Mouse (Mus musculus) ES-E14 (cell line): ENCODE data around the gene Rubcn. TPM values are rescaled to one million over a fixed set of nuclear protein-coding genes. Genes with fewer than 3 reads are reported as not detected.

Source experiments
- DNase-seq: peaks from one replicate; pipeline ENCODE4 v3.0.0-alpha.2; 2013; ENCODE audit warnings: low read depth, low spot score
- H3K27ac ChIP-seq: 2 replicates; pipeline ENCODE4 v1.5.1; 2012; ENCODE audit warnings: low read depth, mild to moderate bottlenecking, low read length, moderate library complexity, mixed read lengths; ENCODE audit not compliant: poor library complexity, insufficient read depth, severe bottlenecking
- H3K36me3 ChIP-seq: 2 replicates; pipeline ENCODE4 v1.6.1; 2012; ENCODE audit warnings: mild to moderate bottlenecking, low read length, moderate library complexity, mixed read lengths; ENCODE audit not compliant: control insufficient read depth, poor library complexity, insufficient read depth, severe bottlenecking
- H3K4me1 ChIP-seq, 2 experiments: fragments of 150-350 bp in 1 of 2; sonication (generic) in 1 of 2; 2 replicates each; pipeline ENCODE4 v1.6.1; 2012; ENCODE audit warnings: low read length in 2 of 2, mild to moderate bottlenecking in 1 of 2, mixed read lengths in 1 of 2; ENCODE audit not compliant: control insufficient read depth in 2 of 2, insufficient read depth in 2 of 2, poor library complexity in 1 of 2
- H3K4me3 ChIP-seq, 2 experiments: fragments of 150-350 bp in 1 of 2; sonication (generic) in 1 of 2; 2 replicates each; pipeline ENCODE4 v1.5.1; 2012; ENCODE audit warnings: low read length in 2 of 2, low read depth in 1 of 2, mild to moderate bottlenecking in 1 of 2, mixed read lengths in 1 of 2; ENCODE audit not compliant: insufficient read depth in 1 of 2, poor library complexity in 1 of 2, severe bottlenecking in 1 of 2
- H3K9ac ChIP-seq: 2 replicates; pipeline ENCODE4 v1.6.1; 2012; ENCODE audit warnings: low read depth, mild to moderate bottlenecking, low read length, mixed read lengths; ENCODE audit not compliant: poor library complexity, insufficient read depth, severe bottlenecking
- H3K9me3 ChIP-seq: fragments of 150-350 bp; sonication (generic); 2 replicates; pipeline ENCODE4 v1.6.1; 2012; ENCODE audit warnings: low read depth, mild to moderate bottlenecking, low read length; ENCODE audit not compliant: control insufficient read depth, insufficient read depth
- CHD2 ChIP-seq: IDR thresholded peaks from 2 replicates; pipeline ENCODE4 v1.6.1; 2014; ENCODE audit warnings: mild to moderate bottlenecking, low read depth, low read length, inconsistent platforms
- HCFC1 ChIP-seq: IDR thresholded peaks from 2 replicates; pipeline ENCODE4 v1.6.1; 2012; ENCODE audit warnings: low read length, inconsistent platforms, borderline replicate concordance; ENCODE audit not compliant: insufficient read depth
- MAFK ChIP-seq: IDR thresholded peaks from 2 replicates; pipeline ENCODE4 v1.6.1; 2014; ENCODE audit warnings: mild to moderate bottlenecking, low read depth, low read length, inconsistent platforms; ENCODE audit not compliant: insufficient read depth
- ZC3H11A ChIP-seq: IDR thresholded peaks from 2 replicates; pipeline ENCODE4 v1.6.1; 2012; ENCODE audit warnings: low read depth, mild to moderate bottlenecking, inconsistent platforms, low read length, borderline replicate concordance
- ZNF384 ChIP-seq: IDR thresholded peaks from 2 replicates; pipeline ENCODE4 v1.6.1; 2012; ENCODE audit warnings: low read depth, low read length, inconsistent platforms
- in situ Hi-C, 2 experiments: fragments of 600-800 bp; cut with MboI; formaldehyde crosslinking; loops; one replicate each; pipeline ENCODE4 v1.15.1; 2025; ENCODE audit warnings: low sequenced_read_pairs in 2 of 2, inconsistent platforms in 1 of 2; ENCODE audit not compliant: unreplicated experiment in 2 of 2
- total RNA-seq: library from RNA; depleted of rRNA; stranded (reverse); fragments of 300-350 nt; gene quantifications from 2 replicates; pipeline ENCODE4 v1.2.3, GENCODE M21; 2012

Gene Rubcn
- total RNA-seq, 1 experiment, result 19.4 TPM

- Histone ChIP-seq H3K4me3 (no peak overlapping the region), H3K9me3 (no peaks in the 10 kb centered on the region), H3K4me1 (peaks cover 0 to 19% of the 10 kb centered on the region in 2 experiments; a peak in 2 of 4 replicates), H3K27ac (no peak overlapping the region; the same call in 1 of the 2 replicates), H3K9ac (no peak overlapping the region), H3K36me3 (no peaks in the 10 kb centered on the region)
- no peak for DNase-seq
- no peak for TF ChIP-seq ZNF384
- TF ChIP-seq ZC3H11A, result no peak
- no peak for TF ChIP-seq HCFC1
- TF ChIP-seq CHD2, result no peak
- no peak for TF ChIP-seq MAFK
- in situ Hi-C loops, result no loop called here
These were observed 70.0 kb downstream of the Rubcn start for GRCm38 (mm10) chr16:32807408-32808185.

GRCm38 (mm10) chr16:32805151-32805550, 72.4 kb downstream of the Rubcn start:
- in situ Hi-C loops, result no loop called here
- Histone ChIP-seq H3K9me3 (no peaks in the 10 kb centered on the region), H3K9ac (no peak overlapping the region), H3K27ac (no peak overlapping the region), H3K36me3 (no peaks in the 10 kb centered on the region), H3K4me1 (peaks cover 3 to 21% of the 10 kb centered on the region in 2 experiments; a peak in 3 of 4 replicates), H3K4me3 (no peak overlapping the region)
- TF ChIP-seq HCFC1, result no peak
- TF ChIP-seq MAFK, result no peak
- no peak for TF ChIP-seq CHD2
- no peak for TF ChIP-seq ZC3H11A
- TF ChIP-seq ZNF384, result no peak
- DNase-seq, result no peak

GRCm38 (mm10) chr16:32803901-32804300, 73.7 kb downstream of the Rubcn start:
- in situ Hi-C loops, result no loop called here
- H3K4me3 ChIP-seq, result no peak overlapping the region
- H3K9ac ChIP-seq, result no peak overlapping the region
- TF ChIP-seq ZC3H11A (no peak), HCFC1 (no peak)
- H3K4me1 ChIP-seq, result peaks cover 4 to 21% of the 10 kb centered on the region in 2 experiments
- no peaks in the 10 kb centered on the region for H3K36me3 ChIP-seq
- no peaks in the 10 kb centered on the region for H3K9me3 ChIP-seq
- peak overlapping the region; percentile 66; the same call in 1 of the 2 replicates for H3K27ac ChIP-seq
- no peak for DNase-seq

GRCm38 (mm10) chr16:32803252-32803853, 74.2 kb downstream of the Rubcn start:
- Histone ChIP-seq H3K9ac (peak overlapping the region; percentile 22; the same call in 1 of the 2 replicates), H3K36me3 (no peaks in the 10 kb centered on the region), H3K4me1 (peaks cover 8 to 24% of the 10 kb centered on the region in 2 experiments), H3K9me3 (no peaks in the 10 kb centered on the region), H3K27ac (peak overlapping the region; percentile 66; the same call in 1 of the 2 replicates), H3K4me3 (no peak overlapping the region)
- TF ChIP-seq ZC3H11A, result no peak
- TF ChIP-seq CHD2, result no peak
- in situ Hi-C loops, result no loop called here
- DNase-seq, result no peak

GRCm38 (mm10) chr16:32797426-32797689, 80.2 kb downstream of the Rubcn start, which contains the start of gene Muc20:
TSS of gene Muc20 (minus strand) at chr16:32797435.
- Histone ChIP-seq H3K27ac (no peak within 1 kb of the TSS), H3K9me3 (no peaks in the 10 kb centered on the region), H3K4me1 (peaks cover 4 to 8% of the 10 kb centered on the region in 2 experiments), H3K4me3 (no peak within 1 kb of the TSS), H3K9ac (no peak within 1 kb of the TSS), H3K36me3 (no peaks in the 10 kb centered on the region)
- no peak for DNase-seq
- in situ Hi-C loops, result no loop called here
- TF ChIP-seq ZNF384 (no peak), MAFK (no peak), HCFC1 (no peak), CHD2 (no peak), ZC3H11A (no peak)
